In the genomic region with DNA sequence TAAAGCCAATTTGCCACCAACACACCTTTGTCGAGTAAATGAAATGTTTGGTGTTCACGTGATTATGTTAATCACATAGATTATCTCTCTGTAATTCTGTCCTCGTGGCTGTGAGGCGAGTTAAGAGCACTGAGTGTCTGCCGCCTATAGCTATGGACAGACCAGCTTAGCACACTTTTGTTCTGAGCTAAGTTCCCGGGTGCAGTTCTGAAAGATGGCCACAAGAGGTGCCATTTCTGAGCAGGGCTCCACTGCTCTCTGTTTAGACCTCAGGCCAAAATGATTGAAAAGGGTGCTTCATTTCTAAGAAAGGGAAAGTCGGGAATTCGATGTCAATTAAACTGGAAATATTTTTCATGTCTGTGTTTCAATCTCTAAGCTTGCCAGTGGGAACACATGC, we compare ENCODE assay signal across 9 mouse cellular contexts.
DNase-seq lines count a peak whose midpoint lies in the region; ATAC-seq and TF ChIP-seq lines count a peak whose summit lies in the region.
"Had no signal": no experiment of that assay in that cellular context is flagged by ENCODE, and none has a peak within 500 bp of the region (broad histone marks: within the 10 kb centered on the region; RNA-seq: fewer than 3 reads in every experiment).

No protein-coding gene starts in this region.

- no peak overlapping the region for H3K4me2 ChIP-seq in kidney, embryonic 14.5 days (replicated peaks; ENCODE audit: low read depth, low read length)
- no peak overlapping the region for H3K4me2 ChIP-seq in embryonic facial prominence, embryonic 11.5 days (ENCODE audit: low read depth, low read length)
- no peak overlapping the region for H3K4me2 ChIP-seq in midbrain, postnatal 0 days (ENCODE audit: low read depth, low read length, poor library complexity, severe bottlenecking)
- H3K4me2 ChIP-seq: neural tube, embryonic 12.5 days had no signal

- peak; percentile 86 for TF ChIP-seq CTCF in E14TG2a.4 (conservative IDR thresholded peaks at IDR 0.05; ENCODE audit: low read length)
- TF ChIP-seq CTCF in midbrain, postnatal 0 days (IDR thresholded peaks at IDR 0.05): peak; percentile 83

- no peaks in the 10 kb centered on the region for H3K27me3 ChIP-seq in kidney, embryonic 14.5 days (ENCODE audit: control insufficient read depth, insufficient read depth, low read length)
- no peaks in the 10 kb centered on the region for H3K27me3 ChIP-seq in E14TG2a.4 (ENCODE audit: insufficient read depth, low read length)
- H3K27me3 ChIP-seq in embryonic facial prominence, embryonic 11.5 days (ENCODE audit: control insufficient read depth, insufficient read depth, low read length): no peaks in the 10 kb centered on the region
- H3K27me3 ChIP-seq in midbrain, postnatal 0 days (ENCODE audit: insufficient read depth, low read length): no peaks in the 10 kb centered on the region
- H3K27me3 ChIP-seq: neural tube, embryonic 12.5 days had no signal

- no peak overlapping the region for H3K9ac ChIP-seq in kidney, embryonic 14.5 days (ENCODE audit: low read depth, low read length)
- H3K9ac ChIP-seq in embryonic facial prominence, embryonic 11.5 days (replicated peaks; ENCODE audit: low read length): no peak overlapping the region
- no peak overlapping the region for H3K9ac ChIP-seq in midbrain, postnatal 0 days (replicated peaks; ENCODE audit: low read length, poor library complexity, severe bottlenecking)
- H3K9ac ChIP-seq: neural tube, embryonic 12.5 days had no signal

- no peak for ATAC-seq in kidney, embryonic 14.5 days (ENCODE audit: low FRiP score, low TSS enrichment)
- ATAC-seq in embryonic facial prominence, embryonic 11.5 days (replicated peaks; ENCODE audit: insufficient number of reproducible peaks, low FRiP score, low TSS enrichment, low read depth): no peak
- ATAC-seq in midbrain, postnatal 0 days (ENCODE audit: low FRiP score): 0 out of 2 replicates have a peak, but pooled peaks have one; percentile 58

- intact Hi-C loops in gastrocnemius, postnatal 14 days (cut with DNase I; ENCODE audit: low total_unique reads): no loop called here

- H3K27ac ChIP-seq in kidney, embryonic 14.5 days (ENCODE audit: low read depth, low read length): no peak overlapping the region
- no peak overlapping the region for H3K27ac ChIP-seq in embryonic facial prominence, embryonic 11.5 days (replicated peaks; ENCODE audit: low read depth, low read length)
- no peak overlapping the region for H3K27ac ChIP-seq in midbrain, postnatal 0 days (ENCODE audit: low read depth, low read length)
- H3K27ac ChIP-seq: neural tube, embryonic 12.5 days had no signal

- no peak overlapping the region for H3K4me3 ChIP-seq in kidney, embryonic 14.5 days (ENCODE audit: low read length)
- no peak overlapping the region for H3K4me3 ChIP-seq in E14TG2a.4 (replicated peaks; ENCODE audit: low read length)
- H3K4me3 ChIP-seq in embryonic facial prominence, embryonic 11.5 days (ENCODE audit: low read depth, low read length): no peak overlapping the region
- H3K4me3 ChIP-seq in midbrain, postnatal 0 days (ENCODE audit: low read depth, low read length): no peak overlapping the region
- H3K4me3 ChIP-seq: neural tube, embryonic 12.5 days had no signal

- no peaks in the 10 kb centered on the region for H3K9me3 ChIP-seq in kidney, embryonic 14.5 days (ENCODE audit: control insufficient read depth, low read length)
- no peaks in the 10 kb centered on the region for H3K9me3 ChIP-seq in E14TG2a.4 (ENCODE audit: low read length)
- no peaks in the 10 kb centered on the region for H3K9me3 ChIP-seq in embryonic facial prominence, embryonic 11.5 days (replicated peaks; ENCODE audit: control insufficient read depth, low read length)
- H3K9me3 ChIP-seq in midbrain, postnatal 0 days (ENCODE audit: low read length): no peaks in the 10 kb centered on the region
- H3K9me3 ChIP-seq: neural tube, embryonic 12.5 days had no signal

- 33% methylated on average over 8 of the region's 8 CpGs for WGBS in kidney, embryonic 14.5 days
- WGBS in embryonic facial prominence, embryonic 11.5 days: 25% methylated on average over 8 of the region's 8 CpGs
- WGBS in midbrain, postnatal 0 days: 24% methylated on average over 8 of the region's 8 CpGs

- H3K36me3 ChIP-seq in kidney, embryonic 14.5 days (ENCODE audit: control insufficient read depth, insufficient read depth, low read length): no peaks in the 10 kb centered on the region
- no peaks in the 10 kb centered on the region for H3K36me3 ChIP-seq in E14TG2a.4 (ENCODE audit: insufficient read depth, low read length)
- no peaks in the 10 kb centered on the region for H3K36me3 ChIP-seq in embryonic facial prominence, embryonic 11.5 days (replicated peaks; ENCODE audit: control insufficient read depth, insufficient read depth, low read depth, low read length)
- no peaks in the 10 kb centered on the region for H3K36me3 ChIP-seq in midbrain, postnatal 0 days (ENCODE audit: insufficient read depth, low read length)
- H3K36me3 ChIP-seq: neural tube, embryonic 12.5 days had no signal

- peak; percentile 21 for DNase-seq in kidney, adult 9 months
- DNase-seq in WW6 (ENCODE audit: low read depth, low spot score): peak; percentile 14
- DNase-seq in embryonic facial prominence, embryonic 11.5 days (ENCODE audit: low spot score): peak; percentile 56
- peak; percentile 64 for DNase-seq in midbrain, postnatal 0 days (ENCODE audit: low spot score)
- no peak for DNase-seq in MN1 (ENCODE audit: low spot score)
- no peak for DNase-seq in gastrocnemius, postnatal 14 days

- no peaks in the 10 kb centered on the region for H3K4me1 ChIP-seq in kidney, embryonic 14.5 days (ENCODE audit: control insufficient read depth, insufficient read depth, low read length)
- peaks cover 11% of the 10 kb centered on the region for H3K4me1 ChIP-seq in E14TG2a.4 (replicated peaks; ENCODE audit: low read depth, low read length)
- H3K4me1 ChIP-seq in embryonic facial prominence, embryonic 11.5 days (ENCODE audit: control insufficient read depth, insufficient read depth, low read length): no peaks in the 10 kb centered on the region
- H3K4me1 ChIP-seq in midbrain, postnatal 0 days (ENCODE audit: insufficient read depth, low read length): peaks cover 6% of the 10 kb centered on the region
- H3K4me1 ChIP-seq: neural tube, embryonic 12.5 days had no signal

Comparison
In these comparisons a context has a peak if more than half of its experiments do, and no peak if none do; other contexts are left out.
1. DNase-seq: peak in kidney, adult 9 months (single experiment), WW6 (single experiment), embryonic facial prominence, embryonic 11.5 days (single experiment) and midbrain, postnatal 0 days (single experiment); none in MN1 (single experiment) and gastrocnemius, postnatal 14 days (single experiment).